Mouse (Mus musculus) G1E (cell line): Measurements from ENCODE around the gene Krt78. TPM values are rescaled to one million over a fixed set of nuclear protein-coding genes. Genes with fewer than 3 reads are reported as not detected.

ENCODE experiments used
- ATAC-seq: 2 replicates; pipeline ENCODE4 v1.8.0; 2016; ENCODE audit warnings: mild to moderate bottlenecking; ENCODE audit not compliant: insufficient number of reproducible peaks, poor library complexity, low FRiP score, severe bottlenecking; ENCODE audit errors: extremely low read depth
- DNase-seq: peaks from one replicate; pipeline ENCODE4 v3.0.0; 2012; ENCODE audit warnings: low spot score
- H3K27me3 ChIP-seq: 2 replicates; pipeline ENCODE4 v1.6.1; 2012; ENCODE audit warnings: mild to moderate bottlenecking, low read length, inconsistent platforms; ENCODE audit not compliant: insufficient read depth
- H3K36me3 ChIP-seq: replicated peaks from 2 replicates; pipeline ENCODE3; 2012; ENCODE audit warnings: mild to moderate bottlenecking, inconsistent platforms
- H3K4me1 ChIP-seq: 2 replicates; pipeline ENCODE4 v1.6.1; 2012; ENCODE audit warnings: low read depth, low read length, inconsistent platforms, mixed read lengths; ENCODE audit not compliant: insufficient read depth
- H3K4me3 ChIP-seq: 2 replicates; pipeline ENCODE4 v1.5.1; 2012; ENCODE audit warnings: low read depth, mild to moderate bottlenecking, inconsistent platforms, low read length, moderate library complexity, mixed read lengths
- H3K9me3 ChIP-seq: replicated peaks from 2 replicates; pipeline ENCODE4 v1.6.1; 2012; ENCODE audit warnings: inconsistent platforms
- CTCF ChIP-seq: IDR thresholded peaks from 2 replicates; pipeline ENCODE4 v1.5.1; 2012; ENCODE audit warnings: low read depth, low read length, inconsistent platforms, mixed read lengths
- GATA1 ChIP-seq: IDR thresholded peaks from 2 replicates; pipeline ENCODE4 v1.6.1; 2012; ENCODE audit warnings: borderline replicate concordance, low read length, inconsistent platforms, mixed read lengths
- GATA2 ChIP-seq: IDR thresholded peaks from 2 replicates; pipeline ENCODE4 v1.6.1; 2012; ENCODE audit warnings: low read depth, low read length, inconsistent platforms, borderline replicate concordance
- POLR2AphosphoS5 ChIP-seq: IDR thresholded peaks from 2 replicates; pipeline ENCODE4 v1.6.1; 2012; ENCODE audit warnings: low read depth, low read length, inconsistent platforms; ENCODE audit not compliant: insufficient replicate concordance
- TAL1 ChIP-seq: conservative IDR thresholded peaks from 2 replicates; pipeline ENCODE4 v1.6.1; 2012; ENCODE audit warnings: low read depth, low read length, inconsistent platforms, mixed read lengths
- polyA plus RNA-seq: library from polyadenylated mRNA; stranded (reverse); fragments of >175 nt; gene quantifications from 2 replicates; pipeline ENCODE4 v1.2.3, GENCODE M21; 2012
- total RNA-seq, 2 experiments: library from RNA; stranded (forward) in 1 of 2; stranded (reverse) in 1 of 2; fragments of 200-1000 nt in 1 of 2; fragments of >200 nt in 1 of 2; fragmentation: Nextera tagmentation in 1 of 2; gene quantifications; 2 replicates each; pipeline ENCODE4 v1.2.3; 2014 to 2017

Gene Krt78
- total and polyA plus RNA-seq, 3 experiments = 0.05 TPM; not detected in 2

DNA sequence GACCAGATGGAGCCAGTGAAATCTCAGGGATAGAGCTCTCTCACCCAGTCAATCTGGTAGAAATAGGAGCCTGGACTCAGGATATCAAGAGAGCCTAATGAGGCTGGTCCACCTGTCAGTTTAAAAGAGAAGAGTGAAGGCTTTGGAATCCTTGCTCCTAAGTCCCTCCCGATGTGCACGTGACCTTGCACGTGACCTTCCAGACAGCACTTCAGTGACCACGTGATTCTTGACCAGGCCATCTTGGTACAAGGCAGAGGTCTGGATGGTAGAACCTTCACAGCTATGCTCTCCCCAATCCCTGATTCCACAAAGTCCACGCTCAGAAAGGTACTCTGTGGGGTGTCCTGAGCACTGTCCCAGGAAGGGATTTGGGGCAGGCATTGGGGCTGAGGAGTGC, 49.2 kb downstream of the Krt78 start:
- H3K9me3 ChIP-seq = peaks cover 2% of the 10 kb centered on the region; the same call in 1 of the 2 replicates
- no peak for DNase-seq
- H3K36me3 ChIP-seq = no peaks in the 10 kb centered on the region
- TF ChIP-seq CTCF = no peak
- TF ChIP-seq TAL1 = no peak
- TF ChIP-seq GATA1 = no peak
- TF ChIP-seq POLR2AphosphoS5 = no peak
- TF ChIP-seq GATA2 = no peak
- ATAC-seq = no peak
- H3K4me1 ChIP-seq = no peaks in the 10 kb centered on the region
- no peaks in the 10 kb centered on the region for H3K27me3 ChIP-seq
- no peak overlapping the region for H3K4me3 ChIP-seq

DNA sequence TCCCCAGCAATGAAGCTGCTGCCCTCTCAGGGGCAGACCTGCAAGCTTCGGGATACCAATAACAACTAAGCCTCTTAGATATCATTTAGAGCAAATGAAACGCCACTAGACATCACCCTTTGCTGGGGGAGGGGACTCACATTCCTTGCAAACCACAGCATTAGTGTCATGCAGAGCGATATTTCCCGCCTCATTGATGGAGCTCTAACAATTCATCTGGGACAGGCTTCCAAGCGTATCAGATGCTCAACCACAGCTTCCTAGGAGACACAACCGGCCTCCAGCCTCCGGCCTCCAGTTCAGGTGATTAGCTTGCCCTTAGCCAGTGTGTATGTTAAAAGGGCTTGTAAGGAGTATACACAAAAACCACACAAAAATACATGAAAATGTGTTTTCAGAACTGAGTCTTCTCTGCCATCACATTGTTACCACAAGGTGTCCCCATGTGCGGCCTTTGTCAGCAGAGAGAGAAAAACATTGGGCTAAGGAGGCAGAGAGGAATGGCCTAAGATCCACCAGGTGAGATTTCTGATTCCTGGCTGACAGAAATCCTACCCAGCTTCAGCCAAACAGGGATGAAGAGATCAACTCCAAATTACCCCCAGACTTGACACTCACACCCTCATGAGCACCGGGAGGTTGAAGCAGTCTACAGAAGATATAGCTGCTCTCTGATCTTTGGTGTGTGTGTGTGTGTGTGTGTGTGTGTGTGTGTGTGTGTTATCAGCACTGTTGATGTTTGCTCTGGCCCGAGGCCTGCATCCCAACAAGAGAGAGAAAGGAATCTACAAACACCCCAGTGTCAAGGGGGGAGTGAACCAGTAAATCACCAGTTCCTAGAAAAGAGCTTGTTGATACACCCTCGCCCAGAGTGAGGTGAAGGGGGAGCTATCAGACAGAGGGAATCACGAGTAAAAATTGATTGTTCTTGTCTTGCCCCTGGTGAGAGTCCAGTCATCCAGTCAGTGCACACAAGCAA, 51.6 kb downstream of the Krt78 start:
- peaks cover 2% of the 10 kb centered on the region for H3K9me3 ChIP-seq
- DNase-seq (no peak), ATAC-seq (no peak)
- no peaks in the 10 kb centered on the region for H3K4me1 ChIP-seq
- no peaks in the 10 kb centered on the region for H3K36me3 ChIP-seq
- no peak overlapping the region for H3K4me3 ChIP-seq
- TF ChIP-seq POLR2AphosphoS5 (no peak), CTCF (no peak), GATA2 (no peak), GATA1 (no peak), TAL1 (no peak)
- no peaks in the 10 kb centered on the region for H3K27me3 ChIP-seq

Other genes starting within 250 kb of the Krt78 start
- gene Krt5, start 241.4 kb downstream of the Krt78 start, total RNA-seq (2014; fragmentation: Nextera tagmentation) = not detected in 2 replicates
- not detected in 2 replicates for gene Krt5, start 241.4 kb downstream of the Krt78 start, total RNA-seq (2017)
- gene Krt5, start 241.4 kb downstream of the Krt78 start, polyA plus RNA-seq = not detected in 2 replicates
- not detected in 2 replicates for gene Krt71, start 211.2 kb downstream of the Krt78 start, total RNA-seq (2014; fragmentation: Nextera tagmentation)
- not detected in 2 replicates for gene Krt71, start 211.2 kb downstream of the Krt78 start, total RNA-seq (2017)
- gene Krt71, start 211.2 kb downstream of the Krt78 start, polyA plus RNA-seq = not detected in 2 replicates
- gene Krt72, start 167.8 kb downstream of the Krt78 start, total RNA-seq (2014; fragmentation: Nextera tagmentation) = not detected in 2 replicates
- 0.23 TPM in 1 of 2 replicates, not detected in the other for gene Krt72, start 167.8 kb downstream of the Krt78 start, total RNA-seq (2017)
- not detected in 2 replicates for gene Krt72, start 167.8 kb downstream of the Krt78 start, polyA plus RNA-seq
- not detected in 2 replicates for gene Krt73, start 151.9 kb downstream of the Krt78 start, total RNA-seq (2014; fragmentation: Nextera tagmentation)
- not detected in 2 replicates for gene Krt73, start 151.9 kb downstream of the Krt78 start, total RNA-seq (2017)
- not detected in 2 replicates for gene Krt73, start 151.9 kb downstream of the Krt78 start, polyA plus RNA-seq
- not detected in 2 replicates for gene Krt2, start 136.1 kb downstream of the Krt78 start, total RNA-seq (2014; fragmentation: Nextera tagmentation)
- gene Krt2, start 136.1 kb downstream of the Krt78 start, total RNA-seq (2017) = not detected in 2 replicates
- gene Krt2, start 136.1 kb downstream of the Krt78 start, polyA plus RNA-seq = not detected in 2 replicates
- gene Krt1, start 103.5 kb downstream of the Krt78 start, total RNA-seq (2014; fragmentation: Nextera tagmentation) = not detected in 2 replicates
- 0.11 and 0.12 TPM in 2 replicates for gene Krt1, start 103.5 kb downstream of the Krt78 start, total RNA-seq (2017)
- gene Krt1, start 103.5 kb downstream of the Krt78 start, polyA plus RNA-seq = not detected in 2 replicates
- not detected in 2 replicates for gene Krt77, start 84.6 kb downstream of the Krt78 start, total RNA-seq (2014; fragmentation: Nextera tagmentation)
- gene Krt77, start 84.6 kb downstream of the Krt78 start, total RNA-seq (2017) = 0.05 TPM in 1 of 2 replicates, not detected in the other
- gene Krt77, start 84.6 kb downstream of the Krt78 start, polyA plus RNA-seq = not detected in 2 replicates
- not detected in 2 replicates for gene Krt76, start 61.4 kb downstream of the Krt78 start, total RNA-seq (2014; fragmentation: Nextera tagmentation)
- gene Krt76, start 61.4 kb downstream of the Krt78 start, total RNA-seq (2017) = 0.05 TPM in 1 of 2 replicates, not detected in the other
- gene Krt76, start 61.4 kb downstream of the Krt78 start, polyA plus RNA-seq = not detected in 2 replicates
- gene Krt4, start 29.6 kb downstream of the Krt78 start, total RNA-seq (2014; fragmentation: Nextera tagmentation) = not detected in 2 replicates
- 0.06 and 0.11 TPM in 2 replicates for gene Krt4, start 29.6 kb downstream of the Krt78 start, total RNA-seq (2017)
- gene Krt4, start 29.6 kb downstream of the Krt78 start, polyA plus RNA-seq = not detected in 2 replicates
- gene Krt79, start 14.0 kb downstream of the Krt78 start, total RNA-seq (2014; fragmentation: Nextera tagmentation) = not detected in 2 replicates
- 0.12 TPM in 1 of 2 replicates, not detected in the other for gene Krt79, start 14.0 kb downstream of the Krt78 start, total RNA-seq (2017)
- gene Krt79, start 14.0 kb downstream of the Krt78 start, polyA plus RNA-seq = not detected in 2 replicates
- not detected in 2 replicates for gene Krt8, start 50.2 kb upstream of the Krt78 start, total RNA-seq (2014; fragmentation: Nextera tagmentation)
- not detected in 2 replicates for gene Krt8, start 50.2 kb upstream of the Krt78 start, total RNA-seq (2017)
- not detected in 2 replicates for gene Krt8, start 50.2 kb upstream of the Krt78 start, polyA plus RNA-seq
- not detected in 2 replicates for gene Krt18, start 73.9 kb upstream of the Krt78 start, total RNA-seq (2014; fragmentation: Nextera tagmentation)
- gene Krt18, start 73.9 kb upstream of the Krt78 start, total RNA-seq (2017) = not detected in 2 replicates
- gene Krt18, start 73.9 kb upstream of the Krt78 start, polyA plus RNA-seq = 0.04 TPM in 1 of 2 replicates, not detected in the other
- gene Eif4b, start 119.5 kb upstream of the Krt78 start, total RNA-seq (2014; fragmentation: Nextera tagmentation) = 196 and 223 TPM in 2 replicates
- gene Eif4b, start 119.5 kb upstream of the Krt78 start, total RNA-seq (2017) = 409 and 435 TPM in 2 replicates
- gene Eif4b, start 119.5 kb upstream of the Krt78 start, polyA plus RNA-seq = 353 and 439 TPM in 2 replicates
- 3.8 TPM in 1 of 2 replicates, not detected in the other for gene Tns2, start 146.1 kb upstream of the Krt78 start, total RNA-seq (2014; fragmentation: Nextera tagmentation)
- 0.41 and 2.3 TPM in 2 replicates for gene Tns2, start 146.1 kb upstream of the Krt78 start, total RNA-seq (2017)
- gene Tns2, start 146.1 kb upstream of the Krt78 start, polyA plus RNA-seq = 0.55 and 0.63 TPM in 2 replicates
- gene Spryd3, start 181.9 kb upstream of the Krt78 start, total RNA-seq (2014; fragmentation: Nextera tagmentation) = 5.3 and 7.1 TPM in 2 replicates
- gene Spryd3, start 181.9 kb upstream of the Krt78 start, total RNA-seq (2017) = 12.1 and 12.3 TPM in 2 replicates
- 12.7 and 14.9 TPM in 2 replicates for gene Spryd3, start 181.9 kb upstream of the Krt78 start, polyA plus RNA-seq
- gene Igfbp6, start 190.1 kb upstream of the Krt78 start, total RNA-seq (2014; fragmentation: Nextera tagmentation) = 0.68 TPM in 1 of 2 replicates, not detected in the other
- gene Igfbp6, start 190.1 kb upstream of the Krt78 start, total RNA-seq (2017) = 1.3 and 1.9 TPM in 2 replicates
- 0.21 and 0.30 TPM in 2 replicates for gene Igfbp6, start 190.1 kb upstream of the Krt78 start, polyA plus RNA-seq
- gene Soat2, start 196.2 kb upstream of the Krt78 start, total RNA-seq (2014; fragmentation: Nextera tagmentation) = 7.4 and 8.1 TPM in 2 replicates
- 3.1 and 3.3 TPM in 2 replicates for gene Soat2, start 196.2 kb upstream of the Krt78 start, total RNA-seq (2017)
- gene Soat2, start 196.2 kb upstream of the Krt78 start, polyA plus RNA-seq = 0.64 and 1.1 TPM in 2 replicates
- gene Zfp740, start 249.0 kb upstream of the Krt78 start, total RNA-seq (2014; fragmentation: Nextera tagmentation) = 42.5 and 64.5 TPM in 2 replicates
- 34.8 and 35.3 TPM in 2 replicates for gene Zfp740, start 249.0 kb upstream of the Krt78 start, total RNA-seq (2017)
- gene Zfp740, start 249.0 kb upstream of the Krt78 start, polyA plus RNA-seq = 12.9 and 18.2 TPM in 2 replicates